In the genomic region with DNA sequence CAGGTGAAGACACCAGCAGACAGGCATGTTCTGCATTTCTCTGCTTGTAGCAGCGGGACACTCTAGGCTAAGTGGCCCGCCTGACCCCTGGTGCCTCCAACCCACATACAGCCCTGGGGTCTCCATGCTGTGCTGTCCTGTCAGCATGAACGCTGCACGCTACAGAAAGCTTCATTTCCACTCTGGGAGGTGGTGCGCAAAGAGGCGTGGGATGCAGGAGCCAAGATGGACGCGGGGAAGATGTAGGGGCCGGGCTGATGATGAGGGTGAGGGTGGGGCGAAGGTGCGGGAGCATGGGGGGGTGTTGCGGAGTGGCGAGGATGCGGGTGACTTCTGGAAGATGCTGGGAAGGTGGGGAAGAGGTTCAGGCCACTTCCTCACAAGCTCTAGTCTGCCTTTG, we compare ENCODE assay signal across 12 mouse cellular contexts.
A peak's percentile ranks its signal among the peaks of the same experiment; 100 is the strongest.
DNase-seq lines count a peak whose midpoint lies in the region; ATAC-seq lines count a peak whose summit lies in the region.
"Had no signal": no experiment of that assay in that cellular context is flagged by ENCODE, and none has a peak within 500 bp of the region (broad histone marks: within the 10 kb centered on the region; RNA-seq: fewer than 3 reads in every experiment).

No protein-coding gene starts in this region.

- no peak for ATAC-seq in kidney, embryonic 14.5 days (ENCODE audit: low FRiP score, low TSS enrichment)
- no peak for ATAC-seq in embryonic facial prominence, embryonic 15.5 days (ENCODE audit: insufficient number of reproducible peaks, low FRiP score, low TSS enrichment, low read depth)
- no peak for ATAC-seq in hindbrain, embryonic 16.5 days
- ATAC-seq in neural tube, embryonic 13.5 days (ENCODE audit: low read depth), result no peak

- no peak overlapping the region for H3K27ac ChIP-seq in kidney, embryonic 14.5 days (ENCODE audit: low read depth, low read length)
- no peak overlapping the region for H3K27ac ChIP-seq in embryonic facial prominence, embryonic 15.5 days (replicated peaks)
- H3K27ac ChIP-seq in hindbrain, embryonic 16.5 days (ENCODE audit: low read depth, low read length), result no peak overlapping the region
- no peak overlapping the region for H3K27ac ChIP-seq in neural tube, embryonic 13.5 days (replicated peaks)
- H3K27ac ChIP-seq: layer of hippocampus, adult 2 months; liver, embryonic 15.5 days had no signal

- H3K9me3 ChIP-seq in kidney, embryonic 14.5 days (ENCODE audit: control insufficient read depth, low read length), result no peaks in the 10 kb centered on the region
- no peaks in the 10 kb centered on the region for H3K9me3 ChIP-seq in embryonic facial prominence, embryonic 15.5 days (replicated peaks)
- H3K9me3 ChIP-seq in hindbrain, embryonic 16.5 days (ENCODE audit: control insufficient read depth, low read length), result no peaks in the 10 kb centered on the region
- no peaks in the 10 kb centered on the region for H3K9me3 ChIP-seq in neural tube, embryonic 13.5 days
- H3K9me3 ChIP-seq: liver, embryonic 15.5 days had no signal

- 27% methylated on average over 14 of the region's 14 CpGs for WGBS in kidney, embryonic 14.5 days
- 24% methylated on average over 14 of the region's 14 CpGs for WGBS in embryonic facial prominence, embryonic 15.5 days
- 16% methylated on average over 14 of the region's 14 CpGs for WGBS in hindbrain, embryonic 16.5 days
- WGBS in neural tube, embryonic 13.5 days, result 25% methylated on average over 14 of the region's 14 CpGs

- H3K27me3 ChIP-seq in kidney, embryonic 14.5 days (ENCODE audit: control insufficient read depth, insufficient read depth, low read length), result no peaks in the 10 kb centered on the region
- H3K27me3 ChIP-seq in embryonic facial prominence, embryonic 15.5 days, result no peaks in the 10 kb centered on the region
- H3K27me3 ChIP-seq in hindbrain, embryonic 16.5 days (replicated peaks; ENCODE audit: control insufficient read depth, insufficient read depth, low read length), result peaks cover 3% of the 10 kb centered on the region
- peaks cover 7% of the 10 kb centered on the region; the same call in 1 of the 2 replicates for H3K27me3 ChIP-seq in neural tube, embryonic 13.5 days
- H3K27me3 ChIP-seq: CH12.LX; liver, embryonic 15.5 days had no signal

- no peak overlapping the region for H3K4me3 ChIP-seq in kidney, embryonic 14.5 days (ENCODE audit: low read length)
- 0 out of 2 replicates have a peak overlapping the region, but pooled peaks have one; percentile 6 for H3K4me3 ChIP-seq in embryonic facial prominence, embryonic 15.5 days (replicated peaks)
- peak overlapping the region; percentile 14 for H3K4me3 ChIP-seq in hindbrain, embryonic 16.5 days (ENCODE audit: low read length)
- H3K4me3 ChIP-seq in neural tube, embryonic 13.5 days, result peak overlapping the region; percentile 17; the same call in 1 of the 2 replicates
- H3K4me3 ChIP-seq: layer of hippocampus, adult 2 months; liver, embryonic 15.5 days had no signal

- no peak overlapping the region for H3K9ac ChIP-seq in kidney, embryonic 14.5 days (ENCODE audit: low read depth, low read length)
- H3K9ac ChIP-seq in embryonic facial prominence, embryonic 15.5 days, result no peak overlapping the region
- no peak overlapping the region for H3K9ac ChIP-seq in hindbrain, embryonic 16.5 days (ENCODE audit: low read depth, low read length)
- H3K9ac ChIP-seq in neural tube, embryonic 13.5 days, result no peak overlapping the region
- H3K9ac ChIP-seq: liver, embryonic 15.5 days had no signal

- H3K36me3 ChIP-seq in kidney, embryonic 14.5 days (ENCODE audit: control insufficient read depth, insufficient read depth, low read length), result no peaks in the 10 kb centered on the region
- H3K36me3 ChIP-seq in embryonic facial prominence, embryonic 15.5 days, result no peaks in the 10 kb centered on the region
- H3K36me3 ChIP-seq in hindbrain, embryonic 16.5 days (ENCODE audit: control insufficient read depth, insufficient read depth, low read length), result no peaks in the 10 kb centered on the region
- no peaks in the 10 kb centered on the region for H3K36me3 ChIP-seq in neural tube, embryonic 13.5 days
- H3K36me3 ChIP-seq: liver, embryonic 15.5 days had no signal

- peaks cover 9% of the 10 kb centered on the region; the same call in 1 of the 2 replicates for H3K4me1 ChIP-seq in kidney, embryonic 14.5 days (ENCODE audit: control insufficient read depth, insufficient read depth, low read length)
- peaks cover 13% of the 10 kb centered on the region for H3K4me1 ChIP-seq in embryonic facial prominence, embryonic 15.5 days
- peaks cover 7% of the 10 kb centered on the region for H3K4me1 ChIP-seq in hindbrain, embryonic 16.5 days (ENCODE audit: control insufficient read depth, insufficient read depth, low read depth, low read length)
- H3K4me1 ChIP-seq in neural tube, embryonic 13.5 days (replicated peaks), result peaks cover 13% of the 10 kb centered on the region
- H3K4me1 ChIP-seq: liver, embryonic 15.5 days had no signal

- no peak for DNase-seq in kidney, adult 11 months
- DNase-seq in thymus, postnatal 4 days, result no peak
- DNase-seq in embryo, embryonic 11 days, result no peak
- DNase-seq in testis, postnatal 10 days (ENCODE audit: low spot score), result no peak
- DNase-seq: gastrocnemius, postnatal 36 days had no signal

- peak overlapping the region; percentile 27 for H3K4me2 ChIP-seq in kidney, embryonic 14.5 days (replicated peaks; ENCODE audit: low read depth, low read length)
- H3K4me2 ChIP-seq in embryonic facial prominence, embryonic 15.5 days (replicated peaks), result peak overlapping the region; percentile 35
- H3K4me2 ChIP-seq in hindbrain, embryonic 16.5 days (ENCODE audit: low read length), result peak overlapping the region; percentile 51
- peak overlapping the region; percentile 45 for H3K4me2 ChIP-seq in neural tube, embryonic 13.5 days
- H3K4me2 ChIP-seq: liver, embryonic 15.5 days had no signal
